Mouse (Mus musculus): Measurements from ENCODE around the gene Dok3. TPM values are rescaled to one million over a fixed set of nuclear protein-coding genes. Genes with fewer than 3 reads are reported as not detected.

Dok3 gene
- polyA plus RNA-seq, 1 experiment from 2014 or later, result 1.5 TPM

DNA sequence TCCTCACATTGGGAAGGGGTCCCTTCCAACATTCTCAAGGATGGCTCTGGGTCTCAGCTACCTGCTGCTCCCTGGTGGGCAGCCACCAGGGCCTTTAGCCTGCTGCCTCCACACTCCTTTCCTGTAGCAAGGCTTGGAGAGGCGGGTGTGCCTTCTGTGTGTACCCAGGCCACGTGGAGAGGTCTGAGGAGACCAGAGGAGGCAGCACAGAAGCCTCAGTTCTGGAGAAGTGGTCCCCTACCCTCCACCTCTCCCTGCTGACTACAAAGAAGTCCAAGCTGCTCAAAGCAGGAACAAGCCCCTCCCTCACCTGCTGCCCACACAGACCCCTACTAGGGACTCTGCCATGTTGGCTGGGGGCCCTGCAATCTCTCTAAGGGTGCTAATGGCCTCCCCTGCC, 34.8 kb downstream of the Dok3 start:
- no peaks in the 10 kb centered on the region for H3K27me3 ChIP-seq
- in situ Hi-C loops (cut with MboI; ENCODE audit: low pct_unique_long_range_greater_than_20kb), result no loop called here
- no peak for TF ChIP-seq CTCF (IDR thresholded peaks at IDR 0.05)
- ChIA-PET CTCF (no interaction called here), POLR2A (no interaction called here)
- ATAC-seq, result no peak
- no peak for DNase-seq (ENCODE audit: low read depth, low spot score)

DNA sequence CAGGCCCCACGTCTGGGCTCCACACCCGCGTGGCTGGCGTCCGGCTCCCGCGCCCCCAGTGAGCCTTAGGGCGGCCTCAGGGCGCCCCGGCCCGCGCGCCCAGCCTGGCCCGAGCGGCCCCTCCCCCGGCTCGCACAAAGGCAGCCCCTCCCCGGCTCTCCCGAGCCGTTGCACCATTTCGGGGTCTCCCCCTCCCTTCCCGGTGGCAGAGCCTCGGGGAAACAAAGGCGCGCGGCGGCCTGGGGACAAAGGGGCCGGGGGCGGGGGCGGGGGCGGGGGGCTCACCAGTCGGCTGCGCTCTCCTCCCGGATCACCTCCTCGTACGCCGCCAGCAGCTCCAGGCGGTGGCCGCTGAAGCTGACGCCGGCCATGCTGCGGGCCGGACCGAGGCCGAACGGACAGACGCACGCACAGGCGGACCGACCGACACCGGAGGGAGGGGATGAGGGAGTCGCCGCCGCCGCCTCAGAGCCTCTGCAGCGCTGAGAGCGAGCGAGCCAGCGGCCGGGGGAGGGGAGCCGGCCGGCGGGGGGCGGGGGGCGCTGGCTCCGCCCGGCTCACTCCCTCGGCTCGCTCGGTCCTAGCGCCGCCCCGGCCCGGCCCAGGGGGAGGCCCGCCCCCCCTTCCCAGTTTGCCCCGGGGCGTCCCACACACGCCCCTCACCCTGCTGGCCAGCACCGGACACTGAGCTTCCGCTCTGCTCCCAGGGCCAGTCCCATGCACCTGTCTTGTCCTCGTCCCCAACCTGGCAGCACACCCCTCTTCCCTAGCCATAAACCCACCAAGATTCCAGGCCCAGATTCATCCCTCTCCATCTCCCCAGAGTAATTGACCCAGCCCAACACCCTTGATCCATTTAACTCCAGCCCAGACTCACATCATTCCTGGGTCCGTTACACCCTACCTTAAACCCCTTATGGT, 41.3 kb downstream of the Dok3 start, which contains the start of gene Dbn1:
Dbn1 (minus strand) TSS at position 534 of the 921 bp plus-strand sequence.
- POLR2A ChIA-PET, result interaction anchor here (0.6 to 1.7 kb wide), 6 partner anchors 13 to 394 kb away, joined by 3 to 8 read pairs (median 4); no protein-coding TSS in a partner anchor
- no peaks in the 10 kb centered on the region for H3K27me3 ChIP-seq
- ATAC-seq (peak; percentile 41), DNase-seq (ENCODE audit: low read depth, low spot score) (no peak)
- in situ Hi-C loops (cut with MboI; ENCODE audit: low pct_unique_long_range_greater_than_20kb), result no loop called here
- TF ChIP-seq CTCF (IDR thresholded peaks at IDR 0.05), result no peak
- CTCF ChIA-PET, result interaction anchor here (0.6 kb wide), 1 partner anchor 26 kb away, joined by 3 read pairs; no protein-coding TSS in a partner anchor

DNA sequence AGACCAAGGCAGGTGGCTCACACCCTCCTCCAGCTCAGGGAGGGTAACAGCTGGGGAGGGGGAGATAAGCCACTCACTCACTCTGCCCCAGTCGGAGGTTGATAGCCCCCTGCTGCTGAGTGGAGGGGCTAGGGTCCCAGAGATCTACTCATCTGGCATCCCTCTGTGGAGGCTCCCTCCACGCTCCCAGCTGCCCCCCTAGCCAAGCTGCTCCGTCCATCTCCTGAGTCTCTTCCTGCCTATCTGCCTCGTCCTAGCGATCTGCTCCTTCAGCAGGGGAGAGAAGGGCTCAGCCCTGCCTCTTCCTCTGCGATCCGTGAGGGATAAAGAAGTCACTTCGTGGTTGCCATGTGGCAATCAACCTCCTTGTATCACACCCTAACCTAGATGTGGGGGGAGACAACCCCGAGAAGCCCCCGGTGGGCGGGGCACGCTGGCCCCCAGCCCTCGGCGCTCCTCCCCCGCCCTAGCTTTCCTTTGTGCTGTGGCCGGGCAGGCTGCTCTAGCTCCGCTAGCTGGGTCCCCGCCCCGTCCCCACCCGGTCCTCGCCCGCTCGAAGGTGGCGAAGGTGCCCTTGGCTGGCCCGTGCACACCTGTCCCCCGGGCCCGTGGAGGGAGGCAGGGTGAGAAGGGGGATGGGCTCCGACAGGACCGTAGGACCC, 42.0 kb downstream of the Dok3 start:
- in situ Hi-C loops (cut with MboI; ENCODE audit: low pct_unique_long_range_greater_than_20kb), result no loop called here
- H3K27me3 ChIP-seq, result no peaks in the 10 kb centered on the region
- POLR2A ChIA-PET, result interaction anchor here (0.6 to 1.7 kb wide), 3 partner anchors 13 to 274 kb away, joined by 3 to 4 read pairs (median 4); no protein-coding TSS in a partner anchor
- ATAC-seq, result peak; percentile 28
- CTCF ChIA-PET, result interaction anchor here (0.6 kb wide), 1 partner anchor 27 kb away, joined by 3 read pairs; no protein-coding TSS in a partner anchor
- DNase-seq (ENCODE audit: low read depth, low spot score), result no peak
- TF ChIP-seq CTCF (IDR thresholded peaks at IDR 0.05), result no peak

DNA sequence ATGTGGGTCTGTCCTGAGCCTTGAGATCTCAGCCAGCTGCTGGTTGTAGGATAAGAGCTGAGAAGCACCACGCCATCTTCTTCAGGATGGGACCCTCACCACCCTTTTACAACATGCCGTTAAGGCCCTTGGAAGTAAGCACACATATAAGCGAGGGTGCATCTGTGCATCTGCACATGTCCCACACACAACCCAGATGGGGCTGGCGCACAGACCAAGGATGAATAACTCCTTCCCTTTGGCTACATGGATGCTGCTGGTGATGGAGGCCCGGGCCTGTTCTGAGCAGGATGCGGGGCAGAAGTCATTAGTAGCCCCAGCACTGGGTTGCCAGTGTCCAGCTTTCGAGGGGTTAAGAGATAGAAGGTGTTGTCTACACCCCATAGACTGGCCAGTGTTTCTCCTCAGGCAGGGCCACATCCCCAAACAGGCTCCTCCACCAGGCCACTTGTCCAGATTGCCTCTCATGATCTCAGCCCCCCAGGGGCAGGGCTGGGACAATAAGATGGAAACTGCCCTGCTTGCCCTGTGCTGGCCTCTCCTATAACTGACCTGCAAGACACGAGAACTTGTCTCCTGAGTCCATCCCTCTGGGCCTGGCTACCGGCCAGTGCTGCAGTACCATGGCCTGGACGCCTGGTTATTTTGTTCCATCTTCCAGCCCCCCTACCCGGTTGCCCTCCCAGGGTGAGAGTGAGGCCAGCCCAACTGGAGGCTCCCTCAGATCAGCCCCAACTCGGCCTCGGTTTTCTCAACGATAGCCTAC, 42.9 kb downstream of the Dok3 start:
- TF ChIP-seq CTCF (IDR thresholded peaks at IDR 0.05), result no peak
- in situ Hi-C loops (cut with MboI; ENCODE audit: low pct_unique_long_range_greater_than_20kb), result no loop called here
- ATAC-seq (no peak), DNase-seq (ENCODE audit: low read depth, low spot score) (no peak)
- ChIA-PET CTCF (no interaction called here), POLR2A (no interaction called here)
- H3K27me3 ChIP-seq, result no peaks in the 10 kb centered on the region

DNA sequence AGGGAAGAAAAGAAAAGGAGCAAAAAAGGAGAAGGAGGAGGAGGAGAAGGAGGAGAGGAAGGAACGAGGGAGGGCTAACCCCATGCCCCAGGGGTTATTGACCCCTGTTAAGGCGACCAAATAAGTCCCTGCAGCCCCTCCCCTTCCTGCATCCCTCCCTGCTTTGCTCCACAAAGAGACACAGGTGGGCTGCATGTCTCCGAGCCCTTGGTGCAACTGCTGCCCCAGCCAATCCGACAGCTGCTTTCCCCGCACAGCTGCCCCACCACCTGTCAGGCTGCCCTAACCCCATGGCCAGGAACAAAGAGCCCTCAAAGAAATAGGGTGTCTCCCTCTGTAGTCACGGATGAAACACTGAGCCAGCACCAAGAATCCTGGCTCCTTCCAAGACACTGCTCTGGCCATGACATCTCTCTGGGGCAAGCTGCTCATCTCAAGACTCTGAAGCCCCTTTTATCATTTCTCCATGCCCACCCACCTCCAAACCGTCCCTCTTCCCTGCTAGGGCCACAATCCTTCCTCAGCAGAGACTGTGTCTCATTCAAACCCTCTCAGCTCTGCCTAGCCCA, 44.5 kb downstream of the Dok3 start:
- no peaks in the 10 kb centered on the region for H3K27me3 ChIP-seq
- in situ Hi-C loops (cut with MboI; ENCODE audit: low pct_unique_long_range_greater_than_20kb), result no loop called here
- ChIA-PET CTCF (no interaction called here), POLR2A (interaction anchor here (1.1 to 1.3 kb wide), 2 partner anchors 15 to 108 kb away, joined by 4 to 5 read pairs; no protein-coding TSS in a partner anchor)
- ATAC-seq, result no peak
- no peak for DNase-seq (ENCODE audit: low read depth, low spot score)
- TF ChIP-seq CTCF (IDR thresholded peaks at IDR 0.05), result no peak

DNA sequence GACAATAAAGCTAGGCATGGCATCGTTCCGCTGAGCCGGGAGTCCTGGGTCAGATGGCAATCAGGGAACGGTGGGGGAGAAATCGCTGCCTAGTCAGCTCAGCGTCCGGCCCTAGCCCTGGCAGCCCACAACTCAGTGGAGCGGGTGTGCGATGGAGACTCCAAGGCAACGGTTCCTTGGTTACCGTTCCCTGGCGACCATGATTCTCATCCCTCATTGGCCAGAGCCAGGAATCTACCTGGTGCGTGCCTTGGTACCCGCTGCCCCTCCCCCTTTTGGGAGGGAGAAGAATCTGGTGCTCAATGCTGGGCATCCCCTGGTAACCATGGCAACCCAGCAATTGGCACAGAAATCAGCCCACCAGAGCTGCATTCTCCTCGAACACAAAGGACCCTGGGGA, 45.5 kb downstream of the Dok3 start:
- DNase-seq (ENCODE audit: low read depth, low spot score) (no peak), ATAC-seq (no peak)
- ChIA-PET CTCF (interaction anchor here (0.7 kb wide), 1 partner anchor 9 kb away, joined by 3 read pairs; no protein-coding TSS in a partner anchor), POLR2A (interaction anchor here (0.7 to 1.7 kb wide), 3 partner anchors 29 to 86 kb away, joined by 3 to 6 read pairs (median 3); no protein-coding TSS in a partner anchor)
- in situ Hi-C loops (cut with MboI; ENCODE audit: low pct_unique_long_range_greater_than_20kb), result no loop called here
- TF ChIP-seq CTCF (IDR thresholded peaks at IDR 0.05), result no peak
- no peaks in the 10 kb centered on the region for H3K27me3 ChIP-seq

DNA sequence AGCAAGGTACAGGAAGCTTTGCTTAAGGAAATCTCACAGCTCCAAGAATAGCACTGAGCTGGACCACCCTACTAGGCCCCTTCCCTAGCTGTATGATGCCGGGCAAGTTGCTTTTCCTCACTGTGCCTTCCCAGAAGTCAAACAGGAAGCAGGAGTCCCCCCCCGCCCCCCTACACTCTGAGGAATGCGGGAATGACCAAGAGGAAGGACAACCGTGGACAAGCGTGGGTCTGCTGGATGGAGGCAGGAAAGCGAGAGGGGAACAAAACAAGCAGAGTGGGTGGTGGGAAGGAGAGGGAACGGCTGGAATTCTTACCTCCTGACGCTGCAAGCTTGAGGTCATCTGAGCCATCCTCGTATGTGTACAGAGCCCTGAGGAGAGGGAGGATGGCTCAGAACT, 46.0 kb downstream of the Dok3 start:
- in situ Hi-C loops (cut with MboI; ENCODE audit: low pct_unique_long_range_greater_than_20kb), result no loop called here
- TF ChIP-seq CTCF (IDR thresholded peaks at IDR 0.05), result no peak
- CTCF ChIA-PET, result interaction anchor here (0.7 to 1.2 kb wide), 2 partner anchors 9 to 13 kb away, joined by 3 to 7 read pairs; no protein-coding TSS in a partner anchor
- no peaks in the 10 kb centered on the region for H3K27me3 ChIP-seq
- POLR2A ChIA-PET, result interaction anchor here (0.7 to 1.7 kb wide), 3 partner anchors 29 to 87 kb away, joined by 3 to 6 read pairs (median 3); no protein-coding TSS in a partner anchor
- DNase-seq (ENCODE audit: low read depth, low spot score) (no peak), ATAC-seq (no peak)

DNA sequence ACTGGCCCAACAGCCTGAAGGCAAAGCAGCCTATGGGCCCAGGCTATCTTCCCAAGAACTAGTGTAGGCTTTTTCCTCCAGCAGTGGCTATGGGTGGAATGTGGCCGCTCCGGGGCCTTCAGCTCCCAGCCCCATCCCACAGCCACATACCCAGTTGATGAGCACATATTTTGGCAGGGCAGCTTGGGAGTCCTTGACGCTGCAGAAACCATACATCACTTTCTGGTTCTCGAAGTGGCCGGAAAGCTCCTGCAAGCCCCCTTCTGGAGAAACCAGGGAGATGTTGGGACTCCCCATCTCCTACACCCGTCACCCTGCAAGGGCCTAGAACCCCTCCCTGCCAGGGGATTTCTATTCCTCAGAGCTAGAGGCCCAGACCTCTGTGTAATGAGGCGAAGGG, 46.6 kb downstream of the Dok3 start:
- CTCF ChIA-PET, result interaction anchor here (1.2 kb wide), 1 partner anchor 12 kb away, joined by 7 read pairs; no protein-coding TSS in a partner anchor
- no peak for TF ChIP-seq CTCF (IDR thresholded peaks at IDR 0.05)
- no peaks in the 10 kb centered on the region for H3K27me3 ChIP-seq
- DNase-seq (ENCODE audit: low read depth, low spot score) (no peak), ATAC-seq (peak; percentile 40)
- POLR2A ChIA-PET, result interaction anchor here (1.0 to 1.7 kb wide), 2 partner anchors 30 to 35 kb away, joined by 3 to 6 read pairs; no protein-coding TSS in a partner anchor
- in situ Hi-C loops (cut with MboI; ENCODE audit: low pct_unique_long_range_greater_than_20kb), result no loop called here

DNA sequence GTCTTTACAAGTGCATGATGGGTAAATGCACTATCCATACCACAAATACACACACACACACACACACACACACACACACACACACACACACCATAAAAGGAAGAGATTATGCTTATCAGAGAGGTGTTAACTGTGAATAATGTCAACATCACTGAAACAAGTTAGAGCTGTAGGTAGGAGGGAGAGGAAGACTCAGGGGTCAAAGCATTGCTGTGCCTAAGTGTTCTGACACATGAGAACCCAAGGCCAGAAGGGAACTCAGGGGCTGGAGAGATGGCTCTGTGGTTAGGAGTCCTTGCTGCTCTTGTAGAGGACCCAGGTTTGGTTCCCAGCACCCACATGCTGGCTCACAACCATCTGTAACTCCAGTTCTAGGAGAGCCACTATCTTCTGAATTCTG, 49.2 kb downstream of the Dok3 start:
- no peak for TF ChIP-seq CTCF (IDR thresholded peaks at IDR 0.05)
- ATAC-seq (no peak), DNase-seq (ENCODE audit: low read depth, low spot score) (no peak)
- POLR2A ChIA-PET, result interaction anchor here (0.5 to 1.0 kb wide), 2 partner anchors 12 to 19 kb away, joined by 3 to 7 read pairs; no protein-coding TSS in a partner anchor
- H3K27me3 ChIP-seq, result no peaks in the 10 kb centered on the region
- CTCF ChIA-PET, result interaction anchor here (1.0 to 1.8 kb wide), 3 partner anchors 10 to 75 kb away, joined by 3 to 4 read pairs (median 4); no protein-coding TSS in a partner anchor
- in situ Hi-C loops (cut with MboI; ENCODE audit: low pct_unique_long_range_greater_than_20kb), result loop anchor here (5.0 kb wide), 1 partner anchor 32 kb away; the partner anchor contains the start of gene Pdlim7

Measured in Patski (cell line).